Mouse (Mus musculus) telencephalon, adult 2 months (tissue): Measurements from ENCODE around the gene Dcx.

Experiments
- DNase-seq: peaks from one replicate; pipeline ENCODE4 v3.0.0-alpha.2; 2011; ENCODE audit warnings: low read depth, low spot score

Dcx gene

DNA sequence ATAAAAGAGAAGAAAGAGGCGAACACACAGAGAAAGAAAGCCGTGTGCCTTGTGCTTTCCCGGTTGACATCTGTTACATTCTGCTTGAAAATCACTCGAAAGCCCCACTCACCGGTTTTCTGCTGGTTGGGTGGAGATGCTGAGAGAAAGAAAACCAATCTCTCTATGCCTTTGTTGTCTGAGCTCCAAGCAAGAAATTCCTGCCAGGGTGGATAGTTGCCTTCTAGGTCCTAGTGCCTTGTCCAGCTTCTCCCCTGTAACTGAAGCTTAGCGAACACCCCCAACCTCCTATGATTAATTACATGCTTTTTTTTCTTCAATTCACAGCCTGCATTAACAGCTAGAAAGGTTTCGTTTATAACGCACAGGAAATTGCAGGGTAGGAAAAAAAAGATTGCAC is at the start of gene Dcx:
Gene Dcx (minus strand): TSS at position 354 of the 400 bp plus-strand sequence.
- peak; percentile 49 for DNase-seq

DNA sequence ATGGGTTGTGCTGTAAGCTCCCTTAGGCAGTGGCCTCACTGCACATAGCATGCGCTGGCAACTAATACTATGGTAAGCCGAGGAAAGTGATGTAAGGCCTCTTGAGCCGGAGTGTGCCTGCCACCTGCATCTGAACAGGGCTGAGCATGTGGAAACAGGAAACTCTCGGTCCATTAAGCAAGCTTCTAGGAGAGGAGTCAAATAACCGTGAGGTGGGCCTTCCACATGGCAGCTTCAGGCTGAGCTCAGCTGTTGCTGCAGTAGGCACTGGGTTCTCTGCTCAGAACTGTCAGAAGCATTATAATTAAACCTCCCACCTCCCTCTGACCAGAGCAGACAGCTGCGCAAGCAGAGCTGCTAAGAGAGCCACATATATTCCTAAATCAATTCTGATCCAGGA is 33.1 kb upstream of the Dcx start:
- no peak for DNase-seq

DNA sequence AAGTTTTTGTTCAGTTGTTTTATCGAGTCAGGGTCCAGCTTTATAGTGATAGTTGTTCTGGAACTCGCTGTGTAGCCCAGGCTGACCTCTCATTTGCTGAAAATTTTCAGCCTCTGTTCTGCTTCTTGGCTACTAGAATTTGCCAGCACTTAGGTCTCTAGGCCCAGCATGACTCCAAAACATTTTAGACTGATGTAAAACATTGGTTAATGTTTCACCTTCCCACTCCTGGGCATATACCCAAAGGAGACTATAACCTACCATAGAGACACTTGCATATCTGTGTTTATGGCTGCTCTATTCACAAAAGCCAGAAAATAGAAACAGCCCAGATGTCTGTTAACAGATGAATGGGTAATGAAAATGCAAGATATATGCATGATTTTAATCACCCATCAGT is 560 bp upstream of the Dcx start:
- DNase-seq, result no peak

DNA sequence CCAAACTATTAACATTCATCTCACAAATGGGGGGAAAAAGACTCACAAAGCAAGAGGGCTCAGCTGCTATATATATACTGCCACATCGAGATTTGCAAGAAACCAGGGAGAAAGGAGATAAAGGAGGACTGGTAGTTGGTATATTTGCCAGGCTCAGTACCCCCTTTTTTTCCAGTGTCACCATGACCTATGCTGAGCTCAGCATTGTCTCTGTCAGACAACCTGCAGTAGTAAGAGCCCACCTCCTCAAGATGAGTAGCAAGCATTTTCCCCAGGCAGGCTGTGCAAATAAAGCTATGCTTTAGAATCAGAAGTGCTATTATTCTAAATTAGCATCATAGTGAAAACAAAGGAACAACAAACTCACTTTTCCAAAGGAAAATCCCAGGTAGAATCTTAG is 581 bp downstream of the Dcx start:
- DNase-seq, result no peak

DNA sequence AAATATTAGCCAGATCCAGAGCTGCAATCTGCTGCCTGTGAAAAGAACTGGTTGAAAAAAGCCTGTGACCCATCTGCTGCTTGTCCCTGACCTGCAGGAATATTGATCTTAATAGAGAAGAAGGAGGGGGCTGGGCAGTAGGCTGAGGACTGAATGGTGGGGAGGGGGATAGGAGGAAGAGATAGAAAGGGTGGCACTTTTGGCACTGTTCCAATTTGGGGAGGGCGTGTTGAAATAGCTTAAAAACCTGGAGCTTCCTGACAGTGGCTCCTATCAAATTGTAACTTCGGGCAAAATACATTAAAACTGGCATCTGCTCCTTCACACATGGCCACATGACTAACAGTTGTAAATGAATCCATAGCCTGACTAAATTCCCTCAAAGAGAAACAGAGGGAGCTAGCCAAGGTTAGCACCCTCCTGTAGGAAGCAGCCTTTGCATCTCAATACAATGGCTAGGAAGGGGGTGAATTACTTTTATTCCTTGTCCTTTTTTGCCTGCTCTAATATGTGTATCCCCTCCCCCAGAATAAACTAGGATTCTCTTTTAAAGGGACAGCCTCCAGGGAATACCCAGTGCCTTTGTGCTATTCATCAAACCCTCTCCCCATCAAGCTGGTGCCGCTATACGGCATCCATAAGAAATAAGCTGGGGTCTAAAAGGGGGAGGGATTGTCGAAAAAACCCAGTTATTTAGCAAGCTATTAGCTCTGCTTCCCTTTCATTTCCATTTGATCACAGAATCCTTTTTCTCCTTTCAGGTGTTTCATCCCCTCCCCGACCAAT is 1.5 kb downstream of the Dcx start:
- DNase-seq, result no peak

DNA sequence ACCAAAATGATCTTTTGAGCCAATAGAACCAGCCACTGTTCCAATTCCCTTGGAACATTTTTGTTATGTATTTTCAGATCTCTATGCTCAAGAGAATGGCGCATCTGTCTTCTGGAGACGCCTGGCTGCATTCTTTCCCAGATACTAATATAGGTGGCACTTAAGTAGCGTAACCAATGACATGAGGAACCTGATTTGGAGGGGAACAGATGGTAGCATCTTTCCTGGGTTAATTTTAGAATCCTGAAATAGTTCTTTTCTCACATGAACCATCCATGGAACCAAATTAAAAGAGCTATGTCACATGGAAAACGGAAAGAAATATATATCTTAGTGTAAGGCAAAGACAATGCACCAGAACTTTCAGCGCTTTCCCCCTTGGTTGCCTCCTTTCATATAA is 11.0 kb downstream of the Dcx start:
- peak; percentile 59 for DNase-seq

DNA sequence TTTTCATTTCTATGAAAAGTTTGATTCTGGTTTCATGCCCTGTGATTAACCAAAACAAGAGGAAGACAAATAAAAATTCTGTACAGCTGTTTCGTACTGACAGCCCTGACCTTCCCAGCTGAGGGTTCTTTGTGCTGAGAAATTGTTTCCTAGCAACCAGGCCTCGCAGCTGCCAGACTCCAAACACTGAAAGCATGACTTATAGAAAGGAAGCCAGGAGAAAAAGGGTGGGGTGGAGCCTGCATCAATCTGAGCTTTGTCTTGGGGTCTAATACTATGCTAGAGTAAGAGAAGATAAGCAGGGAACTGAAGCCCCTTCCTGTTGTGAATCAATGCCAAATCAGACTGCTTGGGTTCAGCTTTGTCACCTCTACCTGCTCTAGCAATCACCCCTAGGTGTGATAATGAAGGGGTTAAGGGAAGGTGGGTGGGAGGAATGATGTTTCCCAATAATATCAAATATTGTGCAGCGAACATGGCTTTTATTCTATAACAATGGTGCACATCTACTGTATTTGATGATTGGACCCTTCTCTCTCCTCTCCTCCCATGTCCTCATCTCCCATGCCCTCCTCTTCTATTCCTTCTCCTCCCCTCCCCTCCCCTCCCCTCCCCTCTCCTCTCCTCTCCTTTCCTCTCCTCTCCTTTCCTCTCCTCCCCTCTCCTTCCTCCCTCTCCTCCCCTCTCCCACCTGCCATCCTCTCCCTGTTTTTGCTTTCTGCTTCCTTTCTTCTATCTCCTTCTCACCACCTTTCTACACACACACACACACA is 26.2 kb downstream of the Dcx start:
- DNase-seq, result peak; percentile 44

DNA sequence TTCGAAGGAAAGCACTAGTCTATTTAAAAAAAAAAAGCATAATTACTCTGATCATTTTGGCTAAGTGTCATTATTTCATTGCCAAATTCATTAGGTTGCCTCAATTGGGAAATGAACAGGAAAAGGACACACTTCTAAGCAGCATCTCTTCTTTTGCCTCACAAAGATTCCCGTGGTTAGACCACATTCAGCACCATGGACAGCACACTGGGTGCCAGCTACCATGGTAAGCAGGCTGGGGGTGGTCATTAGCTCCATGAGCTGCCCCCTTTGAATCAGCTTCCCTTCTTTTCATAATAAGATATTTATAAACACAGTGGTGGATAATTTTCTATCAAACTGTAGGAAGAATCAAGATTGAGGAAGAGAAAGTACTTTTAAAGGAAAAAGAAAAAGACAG is 28.4 kb downstream of the Dcx start:
- DNase-seq, result no peak

DNA sequence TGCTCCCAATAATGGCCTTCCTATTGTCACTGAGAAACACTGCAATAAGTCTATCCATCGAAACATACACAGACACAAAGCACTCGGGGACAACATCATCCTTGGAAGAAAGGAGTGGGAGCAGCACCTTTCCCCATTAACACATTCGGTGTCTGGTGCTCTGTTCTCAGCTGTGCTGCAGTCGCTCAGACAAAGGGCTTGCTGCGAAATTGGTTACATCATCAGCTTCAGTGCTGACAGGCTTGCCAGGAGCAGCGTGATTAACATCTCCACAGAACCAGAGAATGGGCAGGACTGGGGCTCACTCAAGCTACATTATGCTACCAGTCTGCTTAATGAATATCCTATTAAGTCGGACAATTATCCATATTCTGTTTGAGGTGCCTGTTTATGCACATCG is 30.8 kb downstream of the Dcx start:
- peak; percentile 55 for DNase-seq

DNA sequence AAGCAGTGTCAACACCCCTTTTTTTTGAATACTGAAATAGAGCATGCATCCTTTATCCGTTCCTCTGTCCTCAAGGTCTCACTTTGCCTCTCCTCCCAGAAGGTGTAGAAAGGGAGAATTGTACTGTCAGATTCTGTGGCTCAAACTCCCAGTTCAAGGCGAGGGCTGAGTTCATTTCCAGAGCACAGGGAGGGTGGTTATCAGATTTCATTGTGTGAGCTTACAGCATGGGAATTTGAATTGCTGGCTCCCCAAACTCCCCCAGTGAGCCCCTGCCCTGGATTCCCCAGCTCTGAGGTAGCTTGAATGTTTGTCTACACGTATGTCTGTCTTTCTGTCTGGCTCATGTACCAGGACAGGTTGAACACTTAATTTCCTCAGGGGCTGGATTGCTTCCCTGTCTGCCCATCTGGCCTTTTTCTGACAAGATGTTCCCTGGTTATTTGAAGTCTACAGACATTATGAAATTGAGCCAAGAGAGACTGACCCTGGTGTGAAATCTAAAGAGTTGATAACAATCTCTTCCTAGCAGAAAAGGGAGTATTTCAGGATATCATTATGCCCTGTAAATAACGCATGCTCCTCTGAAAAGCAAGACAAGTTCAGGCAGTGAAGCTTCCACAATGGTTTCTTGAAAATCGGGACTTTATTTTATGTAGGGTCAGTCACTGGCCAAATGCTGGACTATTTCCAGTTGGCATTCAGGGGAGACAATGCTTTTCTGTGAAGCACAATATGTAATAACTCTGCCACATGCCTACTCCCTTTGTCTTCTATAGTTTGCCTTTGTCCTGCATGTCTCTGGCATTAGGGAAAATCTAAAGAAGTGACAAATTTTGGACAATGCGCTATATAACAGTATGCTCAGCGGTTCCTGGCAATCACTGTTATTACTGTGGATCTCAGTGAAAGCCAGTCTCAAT is 35.5 kb downstream of the Dcx start:
- DNase-seq, result no peak

DNA sequence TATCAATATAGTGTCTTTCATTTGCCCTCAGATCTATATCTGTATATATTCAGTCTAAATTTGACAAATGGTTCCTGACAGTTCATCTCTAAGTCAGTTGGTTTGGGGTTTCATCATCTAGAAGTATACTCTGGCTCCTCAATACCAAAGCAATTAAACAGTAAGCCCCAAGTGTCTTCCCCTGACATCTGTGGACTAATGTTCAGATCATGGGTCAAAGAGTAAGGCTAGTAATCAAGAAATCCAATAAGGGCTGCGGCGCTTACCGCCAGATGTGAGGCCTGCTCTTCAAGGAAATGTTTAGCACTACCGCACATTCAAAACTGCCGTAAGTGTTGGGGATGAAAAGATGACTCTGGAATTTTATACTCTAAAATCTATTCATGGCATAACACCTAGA is 36.2 kb downstream of the Dcx start:
- no peak for DNase-seq

DNA sequence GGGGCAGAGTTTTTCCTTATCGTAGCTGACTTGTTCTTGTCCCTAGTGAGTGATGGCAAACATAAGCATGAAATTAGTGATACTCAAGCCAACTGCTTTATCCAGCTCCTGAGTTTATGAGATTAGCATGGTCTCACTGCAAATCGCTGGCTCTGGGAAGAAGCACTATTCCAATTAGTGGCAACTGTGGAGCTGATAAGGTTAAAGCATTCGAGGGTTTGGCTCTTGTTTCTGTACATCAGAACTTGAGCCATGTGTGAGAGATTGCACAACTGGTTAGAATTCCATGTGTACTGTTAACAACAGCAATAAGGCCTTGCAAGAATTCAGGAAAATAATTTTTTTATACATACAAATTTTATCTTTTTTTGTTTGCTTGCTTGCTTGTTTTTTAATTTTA is 39.9 kb downstream of the Dcx start:
- no peak for DNase-seq

DNA sequence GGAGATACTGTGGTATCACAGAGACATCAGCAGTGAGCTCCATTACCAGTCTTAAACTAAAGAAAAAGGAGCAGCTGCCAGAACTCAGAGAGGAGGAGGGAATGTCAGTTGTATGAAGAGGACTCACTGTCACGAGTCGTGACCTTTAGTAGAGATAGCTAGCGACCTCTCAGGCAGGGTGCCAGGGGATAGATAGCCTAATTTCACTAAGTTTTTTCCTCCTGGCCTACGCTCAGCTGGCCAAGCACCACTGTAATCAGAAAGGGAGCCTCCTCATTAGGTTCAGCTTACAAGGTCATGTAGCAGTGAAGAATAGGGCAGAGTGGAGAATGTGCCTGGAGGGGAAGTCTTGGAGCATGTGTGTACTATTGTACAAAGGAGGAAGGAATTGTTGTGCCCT is 47.3 kb downstream of the Dcx start:
- no peak for DNase-seq

DNA sequence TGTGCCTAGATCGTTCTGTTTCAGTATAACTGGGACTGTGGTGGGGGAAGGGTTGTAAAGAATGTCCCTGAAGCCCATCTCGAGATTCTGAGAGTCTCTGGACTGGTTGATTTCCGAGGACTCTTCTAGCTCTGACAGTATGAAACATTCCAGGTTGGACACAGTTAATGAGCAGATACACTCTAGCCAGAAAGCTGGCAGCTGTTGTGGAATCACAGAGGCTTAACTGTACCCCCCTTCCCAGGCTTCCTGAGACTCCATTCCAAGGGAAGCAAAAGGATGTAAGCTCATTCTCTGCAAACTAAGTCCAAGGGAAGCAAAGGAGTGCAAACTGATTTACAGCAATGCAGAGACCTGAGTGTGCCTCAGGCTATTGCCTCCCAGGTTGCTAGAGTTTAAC is 48.2 kb downstream of the Dcx start:
- no peak for DNase-seq

DNA sequence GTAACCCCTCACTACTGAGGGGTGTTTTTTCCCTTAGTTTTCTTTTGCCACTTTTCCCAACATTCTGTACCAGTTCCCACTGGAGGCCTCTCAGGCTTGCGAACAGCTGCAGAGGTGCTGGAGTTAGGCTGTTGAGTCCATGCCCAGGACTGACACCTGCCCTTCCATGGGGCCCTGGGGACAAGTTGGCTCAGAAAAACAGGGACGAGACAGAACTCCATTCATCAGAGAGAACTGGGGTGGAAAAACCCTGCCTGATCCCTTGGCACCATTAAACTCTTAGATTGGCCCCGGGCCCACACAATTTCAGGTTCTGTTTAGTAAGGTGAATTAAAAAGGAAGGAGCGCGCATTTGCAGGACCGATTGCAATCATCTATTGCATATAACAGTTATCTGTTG is 48.8 kb downstream of the Dcx start:
- DNase-seq, result no peak

DNA sequence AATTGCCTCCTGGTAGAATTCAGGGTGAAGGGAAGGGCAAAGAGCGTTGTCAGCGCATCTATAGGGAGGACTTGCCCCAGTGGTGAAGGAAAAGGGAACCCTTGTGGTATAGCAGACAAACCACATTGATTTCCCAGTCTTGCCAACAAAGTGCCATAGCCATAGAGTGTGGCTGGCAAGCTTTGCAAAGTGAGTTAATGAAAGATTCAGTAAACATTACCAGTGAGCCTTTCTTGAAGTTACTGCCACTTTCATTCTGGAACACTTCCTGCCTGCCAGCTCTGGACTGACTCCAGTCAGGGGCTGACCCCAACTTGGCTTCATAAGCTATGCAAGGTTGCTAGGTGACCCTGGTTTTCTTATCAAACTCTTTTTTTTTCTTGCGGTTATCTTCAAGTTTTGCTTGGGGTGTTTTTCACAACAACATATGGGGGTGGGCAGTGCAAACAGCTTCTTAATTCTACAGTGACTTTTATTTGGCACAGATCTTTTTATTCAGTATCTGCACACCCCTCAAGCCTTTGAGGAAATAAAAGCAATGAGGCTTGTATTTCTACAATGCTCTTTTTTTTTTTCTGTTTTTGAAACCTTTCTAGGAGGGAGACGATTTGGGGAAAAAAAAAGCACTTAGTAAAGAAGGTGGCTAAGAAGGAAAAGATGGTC is 51.2 kb downstream of the Dcx start:
- no peak for DNase-seq

DNA sequence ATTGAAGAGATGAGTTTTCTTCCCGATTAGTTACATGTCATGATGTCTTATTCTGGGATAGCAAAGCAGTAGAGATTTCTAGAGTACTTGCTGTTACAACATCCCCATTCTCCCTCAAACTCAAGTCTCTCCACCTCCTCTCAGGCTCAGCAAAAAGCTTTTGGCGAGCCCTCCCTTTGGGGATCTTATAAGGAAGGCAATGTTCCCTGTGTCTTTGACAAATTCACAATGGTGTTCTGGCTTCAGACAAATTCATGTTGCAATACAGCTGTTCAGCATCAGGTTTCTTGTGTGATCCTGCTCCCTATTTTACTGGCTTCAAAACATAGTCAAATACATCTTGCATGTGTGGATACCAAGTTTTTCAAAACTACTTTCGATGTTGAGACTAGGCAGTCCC is 53.5 kb downstream of the Dcx start:
- no peak for DNase-seq

DNA sequence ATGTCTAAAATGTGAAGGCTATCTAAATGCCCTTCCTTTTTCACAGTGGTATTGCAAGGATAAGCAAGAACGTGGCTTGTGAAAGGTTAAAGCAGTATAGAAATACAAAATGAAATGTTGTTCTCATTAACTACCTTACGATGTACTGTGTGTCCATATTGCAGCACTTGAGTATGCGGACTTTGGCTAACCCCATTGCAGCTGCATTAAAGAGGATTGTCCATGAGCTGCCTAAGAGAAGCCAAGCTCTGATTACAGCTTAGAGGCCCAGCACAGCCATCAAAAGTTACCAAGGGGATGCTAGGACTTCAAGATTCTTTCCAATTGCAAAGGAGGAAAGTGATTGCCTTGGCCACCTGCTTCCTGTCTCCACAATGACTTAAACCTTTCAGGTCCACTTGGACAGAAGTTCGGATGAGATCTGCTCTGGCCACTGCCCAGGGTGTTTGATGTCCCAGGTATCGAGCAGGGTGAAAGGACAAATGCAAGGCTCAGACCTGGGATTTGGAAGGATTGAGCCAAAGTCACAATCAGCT is 65.9 kb downstream of the Dcx start:
- DNase-seq, result no peak

DNA sequence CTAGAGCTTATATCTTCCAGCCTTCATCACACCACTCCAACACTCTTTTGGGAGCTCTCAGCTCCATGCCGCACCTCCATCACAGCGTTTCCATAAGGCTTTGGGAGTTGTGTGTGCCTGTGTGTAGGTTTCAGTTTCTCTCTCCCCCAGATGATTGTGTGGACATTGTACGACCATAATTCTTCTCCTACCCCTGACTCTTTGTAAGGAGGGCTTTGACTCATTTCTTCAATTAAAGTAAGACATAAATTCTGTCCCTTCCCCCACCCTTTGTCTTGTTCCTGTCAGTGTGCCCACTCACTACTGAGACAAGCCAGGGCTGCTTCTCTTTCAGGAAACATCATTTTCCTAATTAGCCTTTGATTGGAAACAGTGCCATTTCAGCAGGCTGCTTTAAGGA is 81.8 kb downstream of the Dcx start:
- no peak for DNase-seq

DNA sequence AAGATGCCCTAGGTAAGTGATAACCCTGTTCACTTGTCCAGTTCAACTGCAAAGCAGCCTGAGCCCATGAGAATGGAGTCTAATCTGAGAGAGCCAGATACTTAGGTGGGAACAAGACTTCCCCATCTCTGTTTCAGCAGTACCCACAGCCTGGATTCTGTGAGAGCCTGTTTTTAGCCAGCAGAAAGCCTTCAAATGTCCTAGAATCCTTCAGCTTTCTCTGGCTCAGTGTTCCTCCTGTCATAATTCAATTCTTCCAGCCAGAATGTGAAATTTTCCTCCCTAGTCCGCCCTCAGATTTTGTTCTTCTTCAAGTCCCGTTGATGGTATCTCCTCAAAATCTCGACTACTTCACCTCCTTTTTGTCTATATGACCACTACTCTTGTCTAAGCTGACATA is 83.1 kb downstream of the Dcx start:
- peak; percentile 33 for DNase-seq

DNA sequence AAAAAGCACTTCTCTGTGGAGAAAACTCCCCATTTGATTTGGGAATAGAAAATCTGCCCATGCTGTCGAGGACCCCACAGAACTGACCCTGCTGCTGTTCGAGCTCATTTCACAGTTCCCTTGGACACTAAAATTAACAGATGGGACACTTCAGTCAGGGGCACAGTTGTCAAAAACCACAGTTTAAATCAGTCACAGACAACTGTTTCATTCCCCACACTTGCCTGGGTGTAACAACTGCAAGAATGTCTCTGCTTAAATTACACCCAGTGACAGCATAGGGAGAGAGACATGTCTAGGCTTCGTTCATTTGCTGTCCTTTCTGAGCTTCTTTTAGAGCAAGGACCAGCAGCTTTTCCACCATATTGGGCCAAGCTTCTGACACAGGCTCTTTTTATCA is 86.5 kb downstream of the Dcx start:
- no peak for DNase-seq
